ENCODE assay signal across 8 mouse cellular contexts in genomic region chr4:111720662-111721003, GRCm38 (mm10). TPM values are rescaled to one million over a fixed set of nuclear protein-coding genes. Genes with fewer than 3 reads are reported as not detected.
DNase-seq lines count a peak whose midpoint lies in the region; ATAC-seq and TF ChIP-seq lines count a peak whose summit lies in the region.

No protein-coding gene starts in this region.

- no peaks in the 10 kb centered on the region for H3K27me3 ChIP-seq in heart, embryonic 10.5 days (ENCODE audit: insufficient read depth, poor library complexity, severe bottlenecking)
- no peaks in the 10 kb centered on the region for H3K27me3 ChIP-seq in Patski
- no peaks in the 10 kb centered on the region for H3K27me3 ChIP-seq in hindbrain, embryonic 13.5 days
- H3K27me3 ChIP-seq in midbrain, embryonic 12.5 days = no peaks in the 10 kb centered on the region

- H3K36me3 ChIP-seq in heart, embryonic 10.5 days = no peaks in the 10 kb centered on the region
- no peaks in the 10 kb centered on the region for H3K36me3 ChIP-seq in hindbrain, embryonic 13.5 days
- no peaks in the 10 kb centered on the region for H3K36me3 ChIP-seq in midbrain, embryonic 12.5 days

- peak overlapping the region; percentile 88; the same call in 1 of the 2 replicates for H3K27ac ChIP-seq in heart, embryonic 10.5 days
- H3K27ac ChIP-seq in hindbrain, embryonic 13.5 days = peak overlapping the region; percentile 25; the same call in 1 of the 2 replicates
- 0 out of 2 replicates have a peak overlapping the region, but pooled peaks have one; percentile 26 for H3K27ac ChIP-seq in midbrain, embryonic 12.5 days (replicated peaks)

- in situ Hi-C loops in Patski (cut with MboI; ENCODE audit: low pct_unique_long_range_greater_than_20kb) = no loop called here

- peak overlapping the region; percentile 80; the same call in 1 of the 2 replicates for H3K9ac ChIP-seq in hindbrain, embryonic 13.5 days
- 0 out of 2 replicates have a peak overlapping the region, but pooled peaks have one; percentile 7 for H3K9ac ChIP-seq in midbrain, embryonic 12.5 days (replicated peaks)

- no peaks in the 10 kb centered on the region for H3K9me3 ChIP-seq in heart, embryonic 10.5 days
- H3K9me3 ChIP-seq in hindbrain, embryonic 13.5 days = no peaks in the 10 kb centered on the region
- H3K9me3 ChIP-seq in midbrain, embryonic 12.5 days = no peaks in the 10 kb centered on the region

- peak; percentile 17 for ATAC-seq in Patski
- no peak for ATAC-seq in hindbrain, embryonic 13.5 days (ENCODE audit: low FRiP score)
- ATAC-seq in midbrain, embryonic 12.5 days (ENCODE audit: low FRiP score, low read depth) = peak; percentile 3; the same call in 1 of the 2 replicates

- POLR2A ChIA-PET in Patski (lab: Charles Lee) = no interaction called here

- peak overlapping the region; percentile 98 for H3K4me3 ChIP-seq in heart, embryonic 10.5 days
- H3K4me3 ChIP-seq in hindbrain, embryonic 13.5 days = peak overlapping the region; percentile 71
- peak overlapping the region; percentile 87 for H3K4me3 ChIP-seq in midbrain, embryonic 12.5 days

- CTCF ChIA-PET in Patski (lab: Charles Lee) = no interaction called here

- no peak for TF ChIP-seq CTCF in Patski (IDR thresholded peaks at IDR 0.05)

- H3K4me1 ChIP-seq in heart, embryonic 10.5 days = peaks cover 9% of the 10 kb centered on the region
- peaks cover 11% of the 10 kb centered on the region for H3K4me1 ChIP-seq in hindbrain, embryonic 13.5 days (replicated peaks)
- peaks cover 10% of the 10 kb centered on the region for H3K4me1 ChIP-seq in midbrain, embryonic 12.5 days

- peak overlapping the region; percentile 82 for H3K4me2 ChIP-seq in hindbrain, embryonic 13.5 days
- peak overlapping the region; percentile 76 for H3K4me2 ChIP-seq in midbrain, embryonic 12.5 days (replicated peaks)

- no peak for DNase-seq in heart, embryonic 10.5 days (ENCODE audit: low spot score)
- no peak for DNase-seq in heart, postnatal 4 days
- no peak for DNase-seq in Patski (ENCODE audit: low read depth, low spot score)
- no peak for DNase-seq in right cerebral cortex, postnatal 10 days (ENCODE audit: low spot score in 2 of 2)
- no peak for DNase-seq in MN1 (ENCODE audit: low spot score)
- no peak for DNase-seq in frontal cortex, postnatal 36 days (ENCODE audit: low spot score in 2 of 2)

- 17% methylated on average over 2 of the region's 2 CpGs for WGBS in heart, embryonic 10.5 days
- 27% methylated on average over 2 of the region's 2 CpGs for WGBS in hindbrain, embryonic 13.5 days
- 14% methylated on average over 2 of the region's 2 CpGs for WGBS in midbrain, embryonic 12.5 days

RNA-seq across cellular contexts. Expression of gene Spata6, which starts 0.8 kb away (rescaled TPM):
- polyA plus RNA-seq in heart, embryonic 10.5 days (2016; fragmentation: Nextera tagmentation; extraction: Ambion mirVana) = 22.3 and 24.4 TPM in 2 replicates
- 10 to 100 TPM; 17.3 to 18.4 TPM for total RNA-seq in heart, postnatal 4 days (2021)
- polyA plus RNA-seq in Patski (2021) = 37.8 TPM
- polyA plus RNA-seq in hindbrain, embryonic 13.5 days (2015; fragmentation: Nextera tagmentation; extraction: Ambion mirVana) = 16.8 and 20.6 TPM in 2 replicates
- polyA plus RNA-seq in midbrain, embryonic 12.5 days (2016; fragmentation: Nextera tagmentation; extraction: Ambion mirVana) = 23.8 and 27.3 TPM in 2 replicates

Comparison
In these comparisons a context has a peak if more than half of its experiments do, and no peak if none do; other contexts are left out.
1. H3K27ac ChIP-seq: peak in every context shown above with its lines; median percentile 88 in heart, embryonic 10.5 days; 26 in midbrain, embryonic 12.5 days; 25 in hindbrain, embryonic 13.5 days.